Mouse (Mus musculus): ENCODE results near the gene Mpig6b. TPM values are rescaled to one million over a fixed set of nuclear protein-coding genes. Genes with fewer than 3 reads are reported as not detected.

Gene Mpig6b
- polyA plus RNA-seq, 1 experiment from 2014 or later = 0.25 TPM

DNA sequence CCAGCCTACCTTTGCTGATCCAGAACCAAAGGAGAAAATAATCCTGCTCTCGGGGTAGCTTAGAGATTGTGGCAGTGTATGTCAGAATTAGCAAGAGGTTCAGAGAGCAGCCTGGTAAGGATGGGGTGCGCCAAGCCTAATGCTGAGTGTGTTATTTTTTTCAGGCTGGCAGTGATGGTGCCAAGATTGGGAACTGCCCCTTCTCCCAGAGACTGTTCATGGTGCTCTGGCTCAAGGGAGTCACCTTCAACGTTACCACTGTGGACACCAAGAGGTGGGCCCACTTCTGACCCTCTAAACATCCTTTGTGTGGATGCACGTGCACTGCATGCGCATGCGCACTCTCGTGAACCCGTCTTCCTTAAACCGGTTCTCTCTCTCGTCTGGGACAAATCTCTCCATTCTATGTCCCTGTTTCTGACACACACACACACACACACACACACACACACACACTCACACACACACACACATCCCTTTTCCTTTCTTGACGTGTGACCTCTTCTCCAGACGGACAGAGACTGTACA is 13.6 kb downstream of the Mpig6b start:
- H3K4me3 ChIP-seq = peak overlapping the region; percentile 36; the same call in 1 of the 2 replicates
- H3K27ac ChIP-seq (replicated peaks) = peak overlapping the region; percentile 79
- whole genome bisulfite sequencing = 80% methylated on average over 12 of the region's 12 CpGs
- H3K4me2 ChIP-seq = peak overlapping the region; percentile 60
- no peaks in the 10 kb centered on the region for H3K9me3 ChIP-seq
- peaks cover 35% of the 10 kb centered on the region for H3K4me1 ChIP-seq (replicated peaks)
- ATAC-seq (ENCODE audit: low FRiP score, low read depth) = no peak
- H3K27me3 ChIP-seq = no peaks in the 10 kb centered on the region
- no peak overlapping the region for H3K9ac ChIP-seq
- H3K36me3 ChIP-seq = 0 out of 2 replicates have a peak, but pooled peaks cover 5% of the 10 kb centered on the region

- no peaks in the 10 kb centered on the region for H3K9me3 ChIP-seq
- ATAC-seq (ENCODE audit: low FRiP score, low read depth) = no peak
- 0 out of 2 replicates have a peak, but pooled peaks cover 5% of the 10 kb centered on the region for H3K36me3 ChIP-seq
- peak overlapping the region; percentile 38 for H3K9ac ChIP-seq
- peak overlapping the region; percentile 60 for H3K4me2 ChIP-seq
- H3K27ac ChIP-seq (replicated peaks) = peak overlapping the region; percentile 79
- peak overlapping the region; percentile 36 for H3K4me3 ChIP-seq
- 5% methylated on average over 21 of the region's 21 CpGs for WGBS
- H3K27me3 ChIP-seq = no peaks in the 10 kb centered on the region
- H3K4me1 ChIP-seq (replicated peaks) = peaks cover 35% of the 10 kb centered on the region
Measured at GRCm38 (mm10) chr17:35051156-35052086, 14.6 kb downstream of the Mpig6b start.

GRCm38 (mm10) chr17:35050126-35050750 is 15.7 kb downstream of the Mpig6b start:
- Histone ChIP-seq H3K36me3 (0 out of 2 replicates have a peak, but pooled peaks cover 5% of the 10 kb centered on the region), H3K27me3 (no peaks in the 10 kb centered on the region), H3K27ac (replicated peaks) (peak overlapping the region; percentile 83), H3K9me3 (no peaks in the 10 kb centered on the region), H3K4me2 (peak overlapping the region; percentile 60), H3K9ac (peak overlapping the region; percentile 38), H3K4me3 (peak overlapping the region; percentile 36), H3K4me1 (replicated peaks) (peaks cover 41% of the 10 kb centered on the region)
- ATAC-seq (ENCODE audit: low FRiP score, low read depth) = no peak
- WGBS = 1% methylated on average over 27 of the region's 27 CpGs

DNA sequence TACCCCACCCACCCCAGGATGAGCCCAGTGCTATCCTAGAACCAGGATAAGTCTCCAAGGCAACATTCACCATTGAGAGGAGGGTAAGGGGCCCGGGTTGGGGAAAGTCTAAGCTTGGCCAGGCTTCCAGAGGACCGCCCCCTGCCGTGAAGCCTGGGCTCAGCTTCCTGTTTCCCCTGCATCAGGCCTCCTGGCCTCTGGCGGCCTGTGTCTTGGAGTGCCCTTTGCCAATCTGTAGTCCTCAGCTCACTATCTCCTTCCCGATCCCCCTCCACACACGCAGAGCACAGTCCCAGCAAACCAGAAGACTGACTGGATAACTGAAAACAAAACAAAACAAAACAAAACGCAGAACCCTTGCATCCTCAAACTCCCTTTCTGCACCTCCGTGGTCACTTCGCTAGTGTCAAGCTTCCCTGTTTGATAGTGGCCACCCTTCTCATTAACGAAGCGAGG is 16.4 kb downstream of the Mpig6b start, which contains the start of gene Clic1:
TSS of gene Clic1 (plus strand) at position 406 of the 456 bp plus-strand sequence.
- H3K27me3 ChIP-seq = no peaks in the 10 kb centered on the region
- ATAC-seq (ENCODE audit: low FRiP score, low read depth) = no peak
- peaks cover 41% of the 10 kb centered on the region for H3K4me1 ChIP-seq (replicated peaks)
- H3K27ac ChIP-seq (replicated peaks) = peak within 1 kb of the TSS; percentile 83
- H3K36me3 ChIP-seq = 0 out of 2 replicates have a peak, but pooled peaks cover 5% of the 10 kb centered on the region
- H3K9me3 ChIP-seq = no peaks in the 10 kb centered on the region
- WGBS = 5% methylated on average over 11 of the region's 11 CpGs
- peak within 1 kb of the TSS; percentile 38 for H3K9ac ChIP-seq
- H3K4me3 ChIP-seq = peak within 1 kb of the TSS; percentile 36
- peak within 1 kb of the TSS; percentile 60 for H3K4me2 ChIP-seq

DNA sequence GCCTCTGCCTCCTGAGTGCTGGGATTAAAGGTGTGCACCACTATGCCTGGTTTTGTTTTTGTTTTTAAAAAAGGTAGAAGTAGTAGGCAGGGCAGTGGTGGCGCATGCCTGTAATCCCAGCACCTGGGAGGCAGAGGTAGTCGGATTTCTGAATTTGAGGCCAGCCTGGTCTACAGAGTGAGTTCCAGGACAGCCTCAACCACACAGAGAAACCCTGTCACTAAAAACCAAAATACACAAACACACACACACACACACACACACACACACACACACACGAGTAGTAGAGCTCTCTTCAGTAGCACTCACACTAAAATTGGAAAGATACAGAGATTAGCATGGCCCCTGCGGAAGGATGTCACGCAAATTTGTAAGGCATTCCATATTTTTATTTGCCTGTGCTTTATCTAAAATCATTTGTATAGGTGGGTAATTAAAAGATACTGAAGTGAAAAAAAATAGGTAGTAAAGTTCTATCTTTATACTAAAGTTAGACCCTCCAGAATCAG is 17.0 kb downstream of the Mpig6b start:
- H3K27me3 ChIP-seq = no peaks in the 10 kb centered on the region
- no peak overlapping the region for H3K9ac ChIP-seq
- 0 out of 2 replicates have a peak, but pooled peaks cover 1% of the 10 kb centered on the region for H3K36me3 ChIP-seq
- no peaks in the 10 kb centered on the region for H3K9me3 ChIP-seq
- peaks cover 41% of the 10 kb centered on the region for H3K4me1 ChIP-seq (replicated peaks)
- no peak for ATAC-seq (ENCODE audit: low FRiP score, low read depth)
- no peak overlapping the region for H3K4me3 ChIP-seq
- 82% methylated on average over 5 of the region's 5 CpGs for WGBS
- 0 out of 2 replicates have a peak overlapping the region, but pooled peaks have one; percentile 83 for H3K27ac ChIP-seq (replicated peaks)
- peak overlapping the region; percentile 60 for H3K4me2 ChIP-seq

DNA sequence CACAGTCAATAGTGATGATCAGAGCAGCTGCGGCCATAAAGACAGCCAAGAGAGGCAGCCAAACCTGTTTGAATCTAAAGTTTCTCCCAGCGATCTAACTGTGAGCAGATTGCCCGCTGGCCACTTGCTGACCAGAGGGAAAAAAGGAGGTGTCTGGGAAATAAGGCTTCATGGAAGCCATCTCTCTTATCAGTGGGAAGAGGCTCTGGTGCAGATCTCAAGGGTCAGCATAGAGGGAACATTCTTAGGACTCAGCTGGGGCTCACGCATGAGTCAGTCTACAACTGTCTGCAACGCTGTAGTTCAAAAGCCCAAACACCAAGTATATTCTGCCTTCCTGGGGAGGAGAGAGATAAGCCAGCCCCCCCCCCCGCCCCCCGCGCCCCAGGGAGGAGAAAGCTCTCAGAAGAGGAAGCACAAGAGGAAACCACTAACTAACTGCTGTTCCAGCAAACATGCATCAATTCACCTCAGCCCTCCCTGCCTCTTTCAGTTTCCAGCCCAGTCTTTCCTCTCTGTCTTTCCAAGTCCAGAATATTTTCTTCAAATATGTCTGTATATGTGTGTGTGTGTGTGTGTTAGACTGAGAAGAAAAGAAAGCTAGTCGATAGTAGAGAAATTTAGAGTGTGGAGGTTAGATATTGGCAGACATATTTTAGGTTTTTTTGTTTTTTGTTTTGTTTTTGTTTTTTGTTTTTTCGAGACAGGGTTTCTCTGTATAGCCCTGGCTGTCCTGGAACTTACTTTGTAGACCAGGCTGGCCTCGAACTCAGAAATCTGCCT is 17.6 kb downstream of the Mpig6b start:
- Histone ChIP-seq H3K9ac (no peak overlapping the region), H3K4me1 (replicated peaks) (peaks cover 40% of the 10 kb centered on the region), H3K4me2 (peak overlapping the region; percentile 0; the same call in 1 of the 2 replicates), H3K36me3 (no peaks in the 10 kb centered on the region), H3K27me3 (no peaks in the 10 kb centered on the region), H3K9me3 (no peaks in the 10 kb centered on the region), H3K4me3 (no peak overlapping the region), H3K27ac (replicated peaks) (no peak overlapping the region)
- 44% methylated on average over 11 of the region's 11 CpGs for WGBS
- ATAC-seq (ENCODE audit: low FRiP score, low read depth) = no peak

DNA sequence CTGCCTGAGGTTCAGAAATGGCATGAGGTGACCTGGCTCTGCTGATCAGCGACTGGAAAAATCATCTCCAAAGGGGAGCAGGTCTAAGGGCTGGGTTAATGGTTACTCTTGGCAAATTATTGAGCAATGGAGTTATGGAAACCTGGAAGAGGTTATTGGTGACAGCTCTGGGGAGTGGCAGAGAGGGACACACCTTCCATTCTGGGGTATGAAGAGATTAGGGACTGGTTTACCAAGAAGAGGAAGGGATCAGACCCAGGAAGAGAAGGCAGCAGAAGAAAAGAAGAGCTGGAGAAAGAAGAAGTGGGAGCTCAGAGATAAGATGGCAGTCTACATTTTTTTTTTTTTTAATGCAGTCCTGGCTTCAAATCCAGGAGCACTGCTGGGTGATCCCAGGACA is 18.3 kb downstream of the Mpig6b start:
- H3K9ac ChIP-seq = no peak overlapping the region
- peak overlapping the region; percentile 0; the same call in 1 of the 2 replicates for H3K4me2 ChIP-seq
- peaks cover 34% of the 10 kb centered on the region for H3K4me1 ChIP-seq (replicated peaks)
- no peaks in the 10 kb centered on the region for H3K9me3 ChIP-seq
- H3K27ac ChIP-seq (replicated peaks) = no peak overlapping the region
- H3K36me3 ChIP-seq = no peaks in the 10 kb centered on the region
- H3K4me3 ChIP-seq = no peak overlapping the region
- no peak for ATAC-seq (ENCODE audit: low FRiP score, low read depth)
- 51% methylated on average over 1 of the region's 1 CpGs for WGBS
- H3K27me3 ChIP-seq = no peaks in the 10 kb centered on the region

GRCm38 (mm10) chr17:35046681-35047455 is 19.1 kb downstream of the Mpig6b start, which contains the start of gene Msh5:
Gene Msh5 (minus strand): TSS chr17:35046745.
- Histone ChIP-seq H3K4me2 (peak within 1 kb of the TSS; percentile 98), H3K4me1 (replicated peaks) (peaks cover 27% of the 10 kb centered on the region), H3K36me3 (no peaks in the 10 kb centered on the region), H3K4me3 (peak within 1 kb of the TSS; percentile 63), H3K27me3 (no peaks in the 10 kb centered on the region), H3K27ac (replicated peaks) (peak within 1 kb of the TSS; percentile 71), H3K9me3 (no peaks in the 10 kb centered on the region), H3K9ac (peak within 1 kb of the TSS; percentile 71)
- ATAC-seq (ENCODE audit: low FRiP score, low read depth) = peak; percentile 98
- WGBS = 3% methylated on average over 33 of the region's 33 CpGs

DNA sequence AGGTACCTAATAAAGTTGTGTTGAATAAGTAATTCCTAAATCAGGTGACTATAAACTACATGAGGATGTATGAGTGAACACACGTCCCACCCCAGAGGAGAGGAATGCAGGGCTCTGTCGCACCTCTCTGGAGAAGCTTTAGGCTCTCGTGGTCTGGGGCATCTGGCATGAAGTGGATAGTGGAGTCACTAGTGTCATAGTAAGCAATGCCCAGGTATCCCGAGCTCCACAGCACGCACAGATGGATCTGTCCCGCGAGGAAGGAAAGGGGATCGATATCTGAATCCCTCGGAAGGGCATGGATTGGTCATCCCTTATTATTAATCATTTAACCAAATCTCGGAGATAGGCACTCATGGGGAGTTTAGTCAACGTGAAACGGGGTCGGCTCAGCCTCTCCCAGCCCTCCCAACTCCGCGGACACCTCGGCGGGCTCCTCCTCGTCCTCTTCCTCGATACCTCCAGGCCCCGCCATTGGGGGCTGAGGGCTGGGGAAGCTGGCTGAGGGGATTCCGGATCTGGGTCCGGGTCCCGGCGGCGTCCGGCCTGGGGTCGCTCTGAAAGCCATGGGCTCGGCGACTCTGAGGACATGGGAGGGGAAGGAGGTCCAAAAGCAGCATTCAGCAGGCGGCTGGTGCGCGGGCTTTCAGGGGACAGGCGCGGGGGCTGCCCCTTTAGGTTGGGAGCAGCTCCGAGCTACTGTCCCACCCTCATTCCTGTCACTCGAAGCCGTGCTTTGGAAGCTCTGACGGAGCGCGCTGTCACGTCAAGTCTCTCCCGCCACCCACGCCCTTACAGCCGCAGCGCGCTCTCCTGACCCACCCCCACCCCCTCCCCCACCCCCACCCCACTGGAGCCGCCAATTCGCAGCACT is 19.9 kb downstream of the Mpig6b start:
- Histone ChIP-seq H3K27me3 (no peaks in the 10 kb centered on the region), H3K4me1 (replicated peaks) (peaks cover 19% of the 10 kb centered on the region), H3K36me3 (no peaks in the 10 kb centered on the region), H3K27ac (replicated peaks) (peak overlapping the region; percentile 71), H3K9me3 (no peaks in the 10 kb centered on the region), H3K9ac (peak overlapping the region; percentile 71), H3K4me2 (peak overlapping the region; percentile 98), H3K4me3 (peak overlapping the region; percentile 63)
- peak; percentile 84 for ATAC-seq (ENCODE audit: low FRiP score, low read depth)
- 5% methylated on average over 48 of the region's 48 CpGs for WGBS
